Mouse (Mus musculus) embryonic fibroblast, embryonic 13.5 days (primary cell): ENCODE results near the gene B3gnt3.

Experiments used
- CTCF ChIP-seq: IDR thresholded peaks from 2 replicates; pipeline ENCODE4 v1.5.1; 2011; ENCODE audit warnings: mild to moderate bottlenecking, control low read depth, low read length, moderate library complexity, borderline replicate concordance; ENCODE audit not compliant: insufficient read depth
- POLR2A ChIP-seq: IDR thresholded peaks from 2 replicates; pipeline ENCODE4 v1.6.1; 2011; ENCODE audit warnings: low read depth, mild to moderate bottlenecking, control low read depth, low read length, moderate library complexity

- no peak for TF ChIP-seq CTCF
- no peak for TF ChIP-seq POLR2A
These were observed 34.7 kb downstream of the B3gnt3 start for GRCm38 (mm10) chr8:71666855-71667254.
